Mouse (Mus musculus) left cerebral cortex, adult 2 months (tissue): ENCODE results near the gene Hist1h3d. TPM values are rescaled to one million over a fixed set of nuclear protein-coding genes. Genes with fewer than 3 reads are reported as not detected.
"Not testable (repeated sequence)": the region's sequence is repeated elsewhere in the genome, so short reads cannot be mapped to it uniquely, and the experiment has no call there.

ENCODE experiments used
- DNase-seq, 2 experiments: peaks; one replicate each; pipeline ENCODE4 v3.0.0; 2021 to 2022; ENCODE audit warnings: low spot score in 2 of 2, mixed read lengths in 1 of 2; ENCODE audit errors: extremely low spot score in 1 of 2
- H3K27ac ChIP-seq: fragments of 200-600 bp; 2 replicates; pipeline ENCODE4 v1.8.1; 2022
- H3K4me3 ChIP-seq: fragments of 200-600 bp; 2 replicates; pipeline ENCODE4 v1.8.1; 2022
- CTCF ChIP-seq: fragments of 200-600 bp; IDR thresholded peaks from 2 replicates; pipeline ENCODE4 v1.8.1; 2022; ENCODE audit warnings: antibody characterized with exemption, mild to moderate bottlenecking, moderate library complexity
- intact Hi-C: fragments of 180-260 bp; cut with DNase I; formaldehyde crosslinking; loops from one replicate; pipeline ENCODE4 v1.15.1; 2025
- total RNA-seq, 2 experiments: library from RNA; stranded (reverse); gene quantifications; 2 replicates each; pipeline ENCODE4 v1.2.3; 2021

The Hist1h3d gene
- total RNA-seq, 2 experiments from 2014 or later = 6.9 to 9.9 TPM

DNA sequence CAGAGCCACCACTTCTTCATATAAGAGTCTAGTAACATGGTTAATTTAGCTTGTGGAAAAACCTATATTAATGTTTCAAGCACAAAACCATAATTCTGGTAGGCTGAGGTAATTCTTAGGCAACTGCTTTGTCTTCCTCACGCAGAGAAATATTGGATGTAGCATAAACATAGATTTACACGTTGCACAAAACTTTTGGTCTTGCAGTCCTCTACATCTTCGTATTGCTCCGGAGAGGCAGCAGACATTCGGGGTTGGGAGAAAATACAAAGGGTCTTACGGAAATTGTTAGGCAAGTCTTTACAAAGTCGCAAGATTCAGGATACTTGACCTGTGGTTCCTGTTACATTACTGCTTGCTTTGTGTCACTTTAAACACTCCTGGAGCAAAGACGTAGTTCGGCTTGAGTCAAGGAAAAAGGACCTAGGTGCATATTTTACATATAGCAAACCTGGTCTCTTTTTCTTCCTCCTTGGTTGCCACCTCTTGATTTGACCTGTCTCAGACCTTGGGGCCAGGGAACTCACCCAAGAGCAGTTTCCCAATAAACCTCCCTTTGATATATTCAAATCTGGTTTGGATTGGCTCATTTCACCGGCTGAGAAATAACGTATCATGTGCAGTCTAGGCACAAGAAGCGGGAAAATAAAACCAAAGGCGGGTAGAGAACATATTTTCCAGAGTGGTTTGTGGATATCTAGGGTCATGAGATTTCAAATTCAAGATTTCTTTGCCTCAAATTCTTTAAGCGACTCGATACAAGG, 41.0 kb upstream of the Hist1h3d start:
- Histone ChIP-seq H3K27ac (no peak overlapping the region), H3K4me3 (peak overlapping the region; percentile 48)
- no peak for TF ChIP-seq CTCF
- intact Hi-C loops = loop anchor here (5.0 to 10.0 kb wide), 6 partner anchors 38 to 1822 kb away; partner anchors contain the start of genes Hist1h2ac, Hist1h2ad, Hist1h2ae and Hist1h2ag
- no peak for DNase-seq

DNA sequence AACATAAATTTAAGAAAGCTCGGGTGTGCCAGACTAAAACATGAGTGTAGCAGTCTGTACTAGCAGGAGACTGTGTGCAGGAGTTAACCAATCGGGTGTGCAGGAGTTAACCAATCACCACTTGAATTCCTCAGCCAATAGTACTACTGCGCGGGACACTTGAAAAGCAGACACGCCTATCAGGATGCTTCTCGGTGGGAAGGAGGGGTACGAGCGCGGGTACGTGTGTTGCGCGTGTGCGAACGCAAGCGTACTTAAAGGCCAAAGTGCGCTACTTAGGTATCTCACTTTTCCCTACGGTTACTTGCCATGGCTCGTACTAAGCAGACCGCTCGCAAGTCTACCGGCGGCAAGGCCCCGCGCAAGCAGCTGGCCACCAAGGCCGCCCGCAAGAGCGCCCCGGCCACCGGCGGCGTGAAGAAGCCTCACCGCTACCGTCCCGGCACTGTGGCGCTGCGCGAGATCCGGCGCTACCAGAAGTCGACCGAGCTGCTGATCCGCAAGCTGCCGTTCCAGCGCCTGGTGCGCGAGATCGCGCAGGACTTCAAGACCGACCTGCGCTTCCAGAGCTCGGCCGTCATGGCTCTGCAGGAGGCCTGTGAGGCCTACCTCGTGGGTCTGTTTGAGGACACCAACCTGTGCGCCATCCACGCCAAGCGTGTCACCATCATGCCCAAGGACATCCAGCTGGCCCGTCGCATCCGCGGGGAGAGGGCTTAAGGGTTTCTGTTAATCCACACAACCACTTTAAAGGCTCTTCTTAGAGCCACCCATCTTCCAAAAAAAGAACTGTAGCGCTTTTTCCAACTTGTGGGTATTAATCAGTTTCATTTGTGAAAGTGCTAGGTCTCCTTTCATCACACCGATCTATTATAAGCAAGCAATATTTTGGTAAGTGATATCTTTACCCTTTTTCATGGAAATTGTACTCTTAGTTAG, 40.2 kb upstream of the Hist1h3d start, which contains the start of gene Hist1h3g:
Hist1h3g (plus strand) TSS at position 286 of the 939 bp plus-strand sequence.
- H3K4me3 ChIP-seq = peak within 1 kb of the TSS; percentile 48
- DNase-seq = peak; percentile 86 to 87
- intact Hi-C loops = loop anchor here (10.0 kb wide), 1 partner anchor 1711 kb away; no protein-coding TSS in a partner anchor
- peak; percentile 4; the same call in 1 of the 2 replicates for TF ChIP-seq CTCF
- not testable (repeated sequence) for H3K27ac ChIP-seq

DNA sequence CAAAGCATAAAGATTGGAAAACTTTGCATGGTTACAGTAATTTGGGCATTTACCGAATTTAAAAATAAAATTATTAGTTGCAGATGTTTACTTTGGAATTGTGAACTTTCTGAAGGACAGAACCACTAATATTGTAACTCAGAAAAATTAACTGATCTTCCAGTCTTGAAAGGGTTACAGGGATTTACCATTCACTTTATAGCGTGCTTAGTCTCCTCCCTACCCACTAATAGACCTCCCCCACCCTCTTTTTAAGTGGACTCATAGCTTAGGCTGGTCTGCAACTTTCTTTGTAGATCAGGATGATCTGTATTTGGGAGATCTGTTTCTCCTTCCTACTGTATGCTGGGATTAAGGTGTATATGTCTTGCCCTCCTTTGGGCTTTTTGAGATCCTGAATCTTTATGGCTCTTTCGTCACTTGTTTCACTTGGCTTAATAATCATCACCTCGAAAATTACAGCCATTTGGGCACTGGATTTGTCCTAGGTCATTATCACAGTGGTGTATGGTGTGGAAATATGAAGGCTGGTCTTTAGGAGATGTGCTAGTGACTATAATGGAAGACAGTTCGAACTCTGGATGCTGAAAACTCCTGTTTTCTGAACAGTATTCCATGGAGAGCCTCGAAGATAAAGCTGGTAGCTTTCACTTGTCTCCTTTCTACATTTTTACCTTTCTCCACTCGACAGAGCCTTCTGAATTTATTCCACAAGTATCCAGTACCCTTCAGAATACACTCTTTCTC, 39.3 kb upstream of the Hist1h3d start:
- intact Hi-C loops = loop anchor here (10.0 kb wide), 1 partner anchor 1711 kb away; no protein-coding TSS in a partner anchor
- TF ChIP-seq CTCF = no peak
- Histone ChIP-seq H3K4me3 (no peak overlapping the region), H3K27ac (no peak overlapping the region)
- no peak for DNase-seq

DNA sequence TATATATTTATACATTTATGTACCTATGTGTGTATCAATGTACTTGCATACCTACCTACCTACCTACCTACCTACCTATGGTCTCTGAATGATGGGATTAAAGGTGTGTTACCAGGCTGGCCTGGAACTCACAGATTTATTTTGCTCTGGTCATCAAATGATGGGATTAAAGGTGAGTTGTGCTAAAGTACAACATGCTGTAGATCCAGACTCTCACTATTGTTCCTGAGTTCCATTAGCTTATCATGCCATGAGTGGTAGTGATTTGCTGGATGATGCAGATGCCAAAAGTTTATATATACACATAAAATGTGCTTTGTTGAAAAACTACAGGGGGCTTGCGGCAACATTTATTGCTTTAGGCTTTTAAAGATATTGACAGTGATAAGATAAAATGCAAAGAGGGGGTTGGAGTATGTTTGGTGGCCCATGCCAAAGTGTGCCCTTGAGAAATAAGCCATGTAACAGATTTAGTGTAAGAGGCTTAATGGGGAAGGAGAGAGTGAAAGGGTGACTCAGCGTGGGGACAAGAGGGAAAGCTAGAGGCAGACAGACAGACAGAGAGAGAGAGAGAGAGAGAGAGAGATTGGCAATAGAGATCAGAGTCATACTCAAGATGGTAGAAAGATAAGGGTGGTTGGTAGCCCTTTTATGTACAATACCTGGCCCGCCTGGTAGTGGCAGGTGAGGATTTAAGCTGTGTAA, 38.4 kb upstream of the Hist1h3d start:
- no peak for DNase-seq
- TF ChIP-seq CTCF = no peak
- intact Hi-C loops = loop anchor here (10.0 kb wide), 1 partner anchor 1712 kb away; no protein-coding TSS in a partner anchor
- Histone ChIP-seq H3K27ac (no peak overlapping the region), H3K4me3 (no peak overlapping the region)

DNA sequence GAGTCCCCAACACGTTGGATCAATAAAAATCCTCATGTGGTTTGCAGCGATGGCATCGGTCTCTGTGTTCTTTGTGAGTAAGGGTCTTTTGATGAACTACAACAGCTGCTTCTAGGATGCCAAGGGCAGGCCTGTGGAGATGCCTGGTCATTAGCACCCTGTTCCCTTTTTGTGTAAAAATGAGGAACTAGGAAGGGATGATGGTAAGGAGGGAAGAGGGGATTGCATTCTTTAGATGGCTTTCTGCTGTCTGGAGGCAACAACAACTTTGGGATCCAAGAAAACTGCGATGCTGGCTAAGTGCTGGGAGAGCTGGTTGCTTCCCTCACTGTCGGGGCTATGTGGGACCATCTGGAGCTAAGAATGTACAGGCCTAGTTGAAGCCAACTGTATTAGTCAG, 37.3 kb upstream of the Hist1h3d start:
- H3K4me3 ChIP-seq = no peak overlapping the region
- H3K27ac ChIP-seq = no peak overlapping the region
- TF ChIP-seq CTCF = no peak
- no peak for DNase-seq
- intact Hi-C loops = loop anchor here (10.0 kb wide), 1 partner anchor 1713 kb away; no protein-coding TSS in a partner anchor

DNA sequence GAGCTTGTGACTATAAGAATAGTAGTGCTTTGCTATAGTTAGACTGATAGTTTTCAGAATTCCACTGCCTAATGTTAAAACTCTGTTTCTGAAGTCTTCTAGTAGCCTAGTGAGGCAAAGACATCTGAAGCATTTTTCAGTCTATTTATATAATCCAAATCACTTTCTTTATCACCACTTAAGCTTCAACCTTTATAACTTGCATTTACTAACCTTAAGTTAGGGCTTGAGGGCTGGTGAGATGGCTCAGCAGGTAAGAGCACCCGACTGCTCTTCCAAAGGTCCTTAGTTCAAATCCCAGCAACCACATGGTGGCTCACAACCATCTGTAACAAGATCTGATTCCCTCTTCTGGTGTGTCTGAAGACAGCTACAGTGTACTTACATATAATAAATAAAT, 35.7 kb upstream of the Hist1h3d start:
- intact Hi-C loops = loop anchor here (10.0 kb wide), 1 partner anchor 1715 kb away; no protein-coding TSS in a partner anchor
- not testable (repeated sequence) for DNase-seq, H3K4me3 ChIP-seq, H3K27ac ChIP-seq

DNA sequence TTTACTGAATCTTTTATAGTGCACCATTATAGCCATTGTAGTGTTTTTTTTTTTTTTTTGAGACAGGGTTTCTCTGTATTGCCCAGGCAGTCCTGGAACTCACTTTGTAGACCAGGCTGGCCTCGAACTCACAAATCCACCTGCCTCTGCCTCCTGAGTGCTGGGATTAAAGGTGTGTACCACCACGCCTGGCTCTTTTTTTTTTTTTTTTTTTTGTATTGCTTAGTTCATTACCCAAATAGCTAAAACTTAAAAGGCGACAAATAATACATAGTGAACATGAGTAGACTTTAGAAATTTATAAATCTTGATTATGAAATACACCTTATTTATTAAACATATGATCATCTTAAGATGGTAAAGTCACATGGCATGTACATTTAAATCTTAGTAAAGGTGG, 34.1 kb upstream of the Hist1h3d start:
- Histone ChIP-seq H3K4me3 (no peak overlapping the region), H3K27ac (no peak overlapping the region)
- TF ChIP-seq CTCF = no peak
- intact Hi-C loops = no loop called here
- no peak for DNase-seq

DNA sequence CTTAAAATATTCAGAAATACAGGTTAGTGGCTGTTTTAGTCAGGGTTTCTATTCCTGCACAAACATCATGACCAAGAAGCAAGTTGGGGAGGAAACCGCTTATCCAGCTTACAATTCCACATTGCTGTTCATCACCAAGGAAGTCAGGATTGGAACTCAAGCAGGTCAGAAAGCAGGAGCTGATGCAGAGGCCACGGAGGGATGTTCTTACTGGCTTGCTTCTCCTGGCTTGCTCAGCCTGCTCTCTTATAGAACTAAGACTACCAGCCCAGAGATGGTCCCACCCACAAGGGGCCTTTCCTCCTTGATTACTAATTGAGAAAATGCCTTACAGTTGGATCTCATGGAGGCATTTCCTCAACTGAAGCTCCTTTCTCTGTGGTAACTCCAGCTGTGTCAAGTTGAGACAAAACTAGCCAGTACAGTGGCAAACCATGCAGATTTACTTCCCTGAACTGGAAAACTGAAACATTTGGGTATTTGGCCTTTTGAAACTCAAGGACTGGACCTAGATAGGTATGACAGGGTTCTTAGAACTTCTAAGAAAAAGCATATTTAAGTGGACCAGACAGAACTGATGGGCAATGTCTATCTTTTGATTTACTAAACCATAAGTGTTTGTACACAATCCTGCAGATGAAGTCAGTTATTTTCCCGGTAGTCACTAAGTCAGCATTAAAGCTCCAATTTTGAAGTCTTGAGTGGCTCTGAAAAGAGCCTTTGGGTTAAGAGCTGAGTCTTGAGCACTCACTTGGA, 33.2 kb upstream of the Hist1h3d start:
- H3K27ac ChIP-seq, DNase-seq, intact Hi-C loops: not testable (repeated sequence)
- peak overlapping the region; percentile 63 for H3K4me3 ChIP-seq

DNA sequence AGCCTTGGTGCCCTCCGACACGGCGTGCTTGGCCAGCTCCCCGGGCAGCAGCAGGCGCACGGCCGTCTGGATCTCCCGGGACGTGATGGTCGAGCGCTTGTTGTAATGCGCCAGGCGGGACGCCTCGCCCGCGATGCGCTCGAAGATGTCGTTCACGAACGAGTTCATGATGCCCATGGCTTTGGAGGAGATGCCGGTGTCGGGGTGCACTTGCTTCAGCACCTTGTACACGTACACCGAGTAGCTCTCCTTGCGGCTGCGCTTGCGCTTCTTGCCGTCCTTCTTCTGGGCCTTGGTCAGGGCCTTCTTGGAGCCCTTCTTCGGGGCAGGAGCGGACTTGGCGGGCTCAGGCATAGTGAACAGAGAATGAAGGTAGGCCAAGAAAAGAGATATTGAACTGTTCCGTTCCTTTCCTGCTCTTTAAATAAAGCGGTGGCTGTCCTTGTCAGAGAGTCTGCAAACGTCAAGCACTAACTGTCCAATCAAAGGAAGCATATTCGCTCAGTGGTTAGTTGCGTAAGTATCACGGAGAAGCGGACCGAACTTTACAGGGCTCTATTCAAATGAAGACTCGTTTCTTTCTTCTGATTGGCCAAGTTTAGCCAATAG, 32.5 kb upstream of the Hist1h3d start, which contains the start of gene Hist1h2bh:
Hist1h2bh (minus strand) TSS at position 394 of the 609 bp plus-strand sequence.
- Histone ChIP-seq H3K27ac (peak within 1 kb of the TSS; percentile 68), H3K4me3 (peak within 1 kb of the TSS; percentile 63)
- intact Hi-C loops = not testable (repeated sequence)
- peak; percentile 48 to 61 for DNase-seq
